Mouse (Mus musculus) urinary bladder, adult 2 months (tissue): Measurements from ENCODE around the gene Nenf. TPM values are rescaled to one million over a fixed set of nuclear protein-coding genes. Genes with fewer than 3 reads are reported as not detected.
A peak's percentile ranks its signal among the peaks of the same experiment; 100 is the strongest.

Source experiments
- DNase-seq: peaks from one replicate; pipeline ENCODE4 v3.0.0; 2022; ENCODE audit warnings: low spot score
- polyA plus RNA-seq: library from polyadenylated mRNA; depleted of rRNA; stranded (reverse); fragments of >200 nt; gene quantifications from 2 replicates; pipeline ENCODE4 v1.2.3, GENCODE M21; 2012

Nenf gene
- polyA plus RNA-seq, 1 experiment = 193 TPM

DNA sequence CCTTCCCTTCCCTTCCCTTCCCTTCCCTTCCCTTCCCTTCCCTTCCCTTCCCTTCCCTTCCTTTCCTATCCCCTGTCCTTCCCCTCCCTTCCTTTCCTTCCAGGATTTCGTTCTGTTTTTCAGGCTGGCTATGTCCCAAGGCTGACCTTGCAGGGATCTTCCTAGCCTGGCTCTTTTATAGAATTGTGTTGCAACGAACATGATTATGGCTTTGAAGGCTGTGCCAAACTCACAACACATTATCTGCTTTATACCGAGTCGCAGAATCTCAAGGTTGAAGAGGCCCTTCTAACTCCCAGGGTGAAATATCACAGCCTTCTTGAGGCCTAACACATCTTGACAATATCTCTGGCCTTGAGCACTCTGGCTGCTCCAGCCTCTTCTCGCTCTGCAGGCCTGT lies 692 bp upstream of the Nenf start:
- no peak for DNase-seq

DNA sequence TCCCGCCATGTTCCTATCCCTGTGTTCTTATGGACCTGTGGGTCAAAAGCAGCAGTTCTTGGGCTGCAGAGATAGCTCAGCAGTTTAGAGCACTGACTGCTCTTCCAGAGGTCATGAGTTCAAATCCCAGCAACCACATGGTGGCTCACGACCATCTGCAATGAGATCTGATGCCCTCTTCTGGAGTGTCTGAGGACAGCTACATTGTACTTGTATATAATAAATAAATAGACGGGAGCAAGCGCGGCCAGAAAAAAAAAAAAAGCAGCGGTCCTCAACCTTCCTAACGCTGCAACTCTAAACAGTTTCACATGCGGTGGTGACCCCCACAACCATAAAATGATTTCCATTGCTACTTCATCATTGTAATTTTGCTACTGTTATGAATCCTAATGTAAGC lies 1.2 kb downstream of the Nenf start:
- DNase-seq = no peak

GRCm38 (mm10) chr1:191313926-191314325 lies 4.1 kb downstream of the Nenf start:
- DNase-seq = no peak

DNA sequence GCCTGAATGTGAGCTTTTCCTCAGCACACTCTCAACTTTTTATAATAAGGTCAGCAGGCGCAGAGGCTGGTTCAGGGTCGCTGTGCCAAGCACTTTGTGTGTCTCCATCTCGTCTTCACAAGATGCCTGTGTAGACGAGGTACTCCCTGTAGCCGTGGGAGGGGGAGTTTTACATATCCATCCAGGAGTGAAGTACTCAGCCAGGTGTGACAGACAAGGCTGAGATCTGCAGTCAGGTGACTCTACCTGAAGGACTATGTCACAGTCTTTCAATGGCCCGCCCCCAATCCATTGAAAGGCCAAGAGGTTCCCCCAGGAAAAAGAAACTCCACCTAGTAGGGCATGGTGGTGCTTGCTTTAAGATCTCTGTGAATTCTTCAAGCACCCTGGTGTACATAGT lies 4.8 kb downstream of the Nenf start:
- no peak for DNase-seq

DNA sequence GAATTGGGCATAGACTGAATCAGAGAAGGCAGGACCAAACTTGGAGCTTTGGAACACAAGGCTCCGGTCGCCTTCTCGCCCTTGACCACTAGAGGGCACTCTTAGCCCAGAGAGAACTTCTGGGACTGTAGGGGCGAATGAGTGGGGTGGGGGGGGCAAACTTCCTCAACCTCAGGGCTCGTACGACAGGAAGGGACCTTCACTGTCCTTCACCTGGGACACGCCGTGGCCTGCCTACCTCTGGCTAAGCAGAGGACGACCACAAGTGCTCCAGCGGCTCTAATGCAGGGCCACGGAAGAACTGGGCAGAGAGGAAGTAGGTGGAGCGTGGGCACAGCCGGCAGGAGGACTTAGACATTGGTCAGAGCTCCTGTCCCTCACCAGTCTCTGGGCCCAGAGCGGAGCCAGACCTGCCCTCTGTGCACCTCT lies 5.5 kb downstream of the Nenf start:
- peak; percentile 68 for DNase-seq

DNA sequence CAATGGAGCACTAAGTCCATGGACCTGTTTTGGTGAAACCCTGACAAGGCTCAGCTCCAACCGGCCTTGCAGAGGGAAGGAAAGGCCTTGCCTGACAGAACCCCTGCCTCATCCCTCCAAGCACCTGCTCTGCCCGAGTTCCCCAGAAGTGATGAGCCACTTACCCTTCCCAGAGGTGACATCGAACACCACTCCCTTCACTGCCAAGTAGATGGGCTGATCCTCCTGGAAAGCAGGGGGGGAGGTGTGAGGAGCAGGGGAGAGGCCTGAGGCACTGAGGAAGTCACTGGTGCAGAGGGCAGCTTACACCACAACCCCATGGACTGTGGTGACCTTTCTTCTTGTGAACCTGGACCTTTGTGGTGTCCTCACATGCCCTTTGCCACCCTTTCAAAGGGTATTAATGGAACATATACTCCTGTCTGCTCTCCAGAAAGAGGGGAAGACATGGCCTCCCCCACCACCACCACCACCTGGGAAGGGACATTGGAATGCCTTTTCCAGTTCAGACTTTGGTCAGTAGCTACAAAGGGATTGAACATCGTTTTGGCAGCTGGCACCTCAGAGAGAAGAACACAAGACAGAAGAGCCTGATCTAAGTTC lies 6.6 kb downstream of the Nenf start:
- no peak for DNase-seq

DNA sequence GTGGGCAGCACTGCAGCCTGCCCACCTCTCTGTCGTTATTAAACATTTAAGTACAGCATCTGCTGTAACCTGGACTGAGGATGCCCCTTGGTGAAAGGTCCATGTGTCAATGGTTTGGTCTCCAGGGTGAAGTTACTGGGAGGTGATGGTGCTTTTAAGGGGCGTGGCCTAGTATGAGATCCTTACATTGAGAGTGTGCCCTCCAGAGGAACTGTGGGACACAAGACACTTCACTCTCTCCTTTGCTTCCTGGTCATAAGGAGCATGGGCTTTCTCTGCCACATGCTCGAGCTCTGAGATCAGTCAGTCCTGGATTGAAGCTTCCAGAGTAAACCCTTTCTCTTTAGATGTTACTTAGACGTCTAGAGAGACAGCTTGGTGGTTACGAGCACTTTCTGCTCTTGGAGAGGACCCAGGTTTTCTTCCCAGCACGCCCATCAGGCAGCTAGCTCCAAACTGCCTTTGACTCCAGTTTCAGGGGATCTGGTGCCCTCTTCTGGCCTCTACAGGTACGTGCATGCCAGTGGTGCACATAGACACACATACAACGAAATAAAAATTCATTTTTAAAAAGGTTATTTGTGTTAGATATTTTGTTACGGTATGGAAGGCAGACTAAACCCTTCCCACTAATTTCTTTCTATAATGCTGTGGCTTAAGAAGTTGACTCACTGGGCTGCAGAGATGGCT lies 10.1 kb downstream of the Nenf start:
- no peak for DNase-seq

GRCm38 (mm10) chr1:191306316-191306715 lies 11.7 kb downstream of the Nenf start:
- no peak for DNase-seq

DNA sequence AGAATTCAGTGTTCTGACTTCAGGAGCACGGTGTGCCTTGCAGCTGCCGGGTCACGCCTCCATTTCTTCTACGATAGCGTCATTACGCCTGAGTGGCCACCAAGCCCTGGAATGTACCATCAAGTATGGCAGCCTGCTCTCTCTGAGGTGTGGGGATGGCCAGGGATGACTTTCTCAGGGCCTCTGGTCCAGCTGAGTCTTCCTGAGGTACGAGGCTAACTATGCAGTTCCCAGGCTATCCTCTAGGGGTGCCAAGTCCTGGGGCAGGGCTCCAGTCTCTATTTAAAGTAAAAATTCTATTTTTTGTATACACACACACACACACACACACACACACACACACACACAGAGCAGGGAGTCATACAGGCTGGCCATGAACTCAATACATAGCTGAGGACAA lies 12.4 kb downstream of the Nenf start:
- DNase-seq = no peak

GRCm38 (mm10) chr1:191304216-191304615 lies 13.8 kb downstream of the Nenf start:
- no peak for DNase-seq

GRCm38 (mm10) chr1:191303736-191304135 lies 14.3 kb downstream of the Nenf start:
- DNase-seq = no peak

DNA sequence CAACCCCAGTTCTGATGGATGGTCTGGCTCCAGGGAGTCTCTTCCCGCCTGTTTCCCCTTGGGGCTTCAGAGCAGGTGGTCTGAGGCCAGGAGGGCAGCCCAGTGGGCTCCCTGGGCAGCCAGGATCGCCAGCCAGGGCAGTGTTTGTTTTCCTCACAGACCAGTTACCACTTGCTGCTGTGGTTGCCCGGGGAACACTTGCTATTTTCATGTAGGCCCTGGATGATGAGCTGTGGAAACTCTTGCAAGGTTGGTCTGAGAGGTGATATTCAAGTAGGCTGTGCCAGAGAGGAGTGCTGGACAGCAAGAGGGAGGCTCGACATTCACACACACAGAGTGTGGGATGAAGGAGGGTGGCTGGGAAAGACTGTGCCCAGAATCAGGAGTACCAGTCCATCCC lies 16.1 kb downstream of the Nenf start:
- DNase-seq = no peak

DNA sequence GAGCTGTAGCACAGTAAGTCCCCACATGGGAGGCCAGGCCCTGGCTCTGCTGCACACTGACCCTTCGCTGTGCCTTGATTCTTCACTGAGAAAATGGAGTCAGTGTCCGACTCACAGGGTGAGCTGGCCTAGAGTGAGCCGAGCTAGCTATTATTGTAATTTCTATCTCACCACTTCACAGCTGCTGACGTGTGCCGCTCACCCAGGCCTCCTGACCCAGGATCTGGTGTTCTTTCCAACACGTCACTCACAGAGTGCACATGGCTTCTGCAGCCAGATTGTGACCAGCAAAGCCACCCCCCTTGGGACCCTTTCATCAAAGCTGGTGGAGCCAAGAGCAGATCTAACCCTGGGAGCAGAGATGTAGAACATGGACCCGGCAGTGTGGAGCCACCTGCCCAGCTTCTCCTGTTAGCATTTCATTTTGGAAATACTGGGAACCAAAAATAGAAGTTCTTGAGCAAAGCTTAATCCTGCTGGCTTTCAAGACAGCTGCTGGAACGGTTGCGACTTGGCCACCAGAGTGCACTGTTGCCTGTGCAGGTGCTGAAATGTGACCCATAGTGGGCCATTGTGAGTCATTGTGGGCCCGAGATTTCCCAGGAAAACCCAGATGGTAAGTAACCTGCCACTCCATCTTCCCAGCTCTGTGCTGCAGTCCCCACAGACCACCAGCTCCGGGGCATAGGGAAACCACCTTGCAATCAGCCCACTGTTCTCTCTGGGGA lies 18.6 kb downstream of the Nenf start:
- DNase-seq = no peak

DNA sequence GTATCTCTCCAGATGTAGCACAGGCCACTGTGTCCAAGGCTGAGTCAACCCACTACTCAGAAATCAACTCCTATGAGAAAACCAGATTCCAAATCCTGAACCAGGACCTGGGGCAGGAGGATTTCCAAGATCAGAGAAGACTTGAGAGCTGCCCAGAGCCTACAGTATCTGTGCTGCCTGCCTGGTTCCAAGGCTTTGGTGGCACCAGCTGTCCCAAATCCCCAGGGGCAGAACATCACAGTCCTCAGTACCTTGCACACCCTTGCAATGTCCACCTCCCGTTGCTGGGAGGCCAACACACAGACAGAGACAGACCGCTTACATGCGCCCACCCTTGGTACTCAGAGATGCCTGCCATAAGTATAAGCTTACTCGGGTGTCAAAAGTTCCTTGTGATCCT lies 19.7 kb downstream of the Nenf start:
- DNase-seq = no peak

- DNase-seq = no peak
Observed at GRCm38 (mm10) chr1:191296445-191296844, 21.5 kb downstream of the Nenf start.

- DNase-seq = no peak
Observed at GRCm38 (mm10) chr1:191295784-191296183, 22.2 kb downstream of the Nenf start.

DNA sequence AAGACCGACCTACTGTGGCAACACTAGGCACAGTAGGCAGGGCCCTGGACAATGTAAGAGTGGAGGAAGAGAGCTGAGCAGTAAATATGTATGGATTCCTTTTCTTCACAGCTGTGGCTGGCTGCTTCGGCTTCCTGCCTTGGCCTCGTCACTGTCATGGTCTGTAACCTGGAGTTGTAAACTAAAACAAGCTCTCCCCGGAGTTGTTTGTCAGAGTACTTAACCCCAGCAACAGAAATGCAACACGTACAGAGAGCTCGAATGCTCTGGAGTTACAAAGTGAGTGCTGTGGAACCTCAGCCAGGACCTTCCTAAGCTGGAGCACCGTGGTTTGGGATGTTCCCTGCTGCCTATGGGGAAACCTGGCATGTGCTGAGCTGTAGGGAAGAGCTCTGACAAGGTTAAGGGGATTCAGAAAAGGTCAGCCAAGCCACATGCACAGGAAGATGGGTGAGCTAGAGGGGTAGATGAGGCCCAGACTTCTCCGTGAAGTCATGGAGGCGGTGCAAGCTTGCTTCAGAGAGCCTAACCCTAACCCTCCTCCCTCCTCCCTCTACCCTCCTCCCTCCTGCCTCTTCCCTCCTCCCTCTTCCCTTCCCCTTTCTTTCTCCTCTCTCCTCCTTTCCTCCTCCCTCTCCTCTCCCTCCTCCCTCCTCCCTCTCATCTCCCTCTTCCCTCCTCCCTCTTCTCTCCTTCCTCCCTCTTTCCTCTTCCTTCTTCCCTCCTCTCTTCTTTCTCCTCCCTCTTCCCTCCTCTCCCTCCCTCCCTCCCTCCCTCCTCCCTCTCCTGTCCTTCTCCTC lies 23.8 kb downstream of the Nenf start:
- DNase-seq = no peak

GRCm38 (mm10) chr1:191293051-191293450 lies 24.9 kb downstream of the Nenf start:
- DNase-seq = no peak

GRCm38 (mm10) chr1:191292348-191292747 lies 25.6 kb downstream of the Nenf start:
- DNase-seq = no peak

DNA sequence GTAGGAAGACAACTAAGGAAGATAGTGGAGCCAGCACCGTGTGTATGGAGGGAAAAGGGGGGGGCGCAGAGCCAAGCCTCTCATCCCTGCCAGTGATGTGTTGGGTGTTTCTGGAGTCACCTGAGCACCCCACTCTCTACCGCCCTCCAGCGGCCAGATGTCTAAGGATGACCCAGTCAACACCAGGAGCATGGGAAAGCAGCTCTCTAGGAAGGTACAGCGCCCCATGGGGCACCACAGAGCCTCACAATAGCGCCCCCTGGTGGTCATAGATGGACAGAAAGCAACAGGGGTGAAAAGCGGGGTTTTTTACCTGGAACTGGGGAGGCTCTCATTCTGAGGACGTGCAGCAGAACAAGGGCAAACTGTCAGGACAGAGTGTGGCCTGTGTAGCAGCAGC lies 29.2 kb downstream of the Nenf start:
- DNase-seq = no peak

DNA sequence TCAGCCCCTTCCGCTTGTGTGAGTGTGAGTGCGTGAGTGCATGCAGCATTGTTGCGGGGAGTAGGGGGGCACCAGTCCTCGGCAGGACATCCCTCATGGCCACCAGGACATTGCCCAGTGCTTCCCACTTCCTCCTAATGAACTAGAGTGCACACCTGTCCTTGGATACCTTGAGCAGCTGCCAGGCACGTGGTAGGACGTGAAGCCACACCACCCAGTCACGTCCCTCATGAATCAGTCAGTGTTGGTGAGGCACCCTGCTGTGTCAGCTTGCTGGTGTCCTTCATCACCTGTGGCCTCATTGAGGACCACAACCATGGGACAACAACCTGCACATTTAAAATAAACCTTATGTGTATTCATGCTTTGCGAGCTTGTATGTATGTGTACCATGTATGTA lies 33.5 kb downstream of the Nenf start:
- no peak for DNase-seq
